Mouse (Mus musculus): Measurements from ENCODE around the gene Abhd6. TPM values are rescaled to one million over a fixed set of nuclear protein-coding genes. Genes with fewer than 3 reads are reported as not detected.

Abhd6 gene
- polyA plus RNA-seq, 1 experiment from 2014 or later = 25.9 TPM

DNA sequence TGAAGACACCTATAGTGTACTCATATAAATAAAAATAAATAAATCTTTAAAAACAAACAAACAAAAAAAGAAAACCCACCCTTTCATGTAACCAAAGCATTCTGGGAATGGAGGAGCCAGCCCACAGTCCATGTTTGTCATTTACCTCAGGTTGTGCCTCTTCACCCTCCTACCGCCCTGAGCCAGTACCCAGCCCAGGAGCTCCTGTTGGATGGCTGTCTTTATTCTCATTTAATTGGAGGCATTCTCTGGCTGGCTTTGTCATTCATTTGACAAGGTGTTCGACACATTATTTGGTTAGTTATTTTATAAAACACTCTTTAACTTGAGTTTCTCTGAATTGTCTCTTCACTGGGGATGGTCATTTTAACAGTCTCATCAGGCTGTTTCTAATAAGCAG, 49.2 kb downstream of the Abhd6 start:
- no peak overlapping the region for H3K4me2 ChIP-seq
- H3K36me3 ChIP-seq (ENCODE audit: poor library complexity, severe bottlenecking) = peaks cover 63% of the 10 kb centered on the region
- H3K27me3 ChIP-seq = no peaks in the 10 kb centered on the region
- H3K4me1 ChIP-seq = peaks cover 4% of the 10 kb centered on the region; the same call in 1 of the 2 replicates
- H3K9ac ChIP-seq = no peak overlapping the region
- no peak overlapping the region for H3K4me3 ChIP-seq
- ATAC-seq = no peak
- H3K9me3 ChIP-seq (replicated peaks) = no peaks in the 10 kb centered on the region
- 82% methylated on average over 2 of the region's 2 CpGs for WGBS
- H3K27ac ChIP-seq = no peak overlapping the region

GRCm38 (mm10) chr14:8052661-8053060, 50.0 kb downstream of the Abhd6 start:
- no peak overlapping the region for H3K4me2 ChIP-seq
- no peak overlapping the region for H3K4me3 ChIP-seq
- 96% methylated on average over 7 of the region's 7 CpGs for WGBS
- no peaks in the 10 kb centered on the region for H3K27me3 ChIP-seq
- H3K9ac ChIP-seq = no peak overlapping the region
- ATAC-seq = no peak
- no peaks in the 10 kb centered on the region for H3K9me3 ChIP-seq (replicated peaks)
- no peak overlapping the region for H3K27ac ChIP-seq
- H3K36me3 ChIP-seq (ENCODE audit: poor library complexity, severe bottlenecking) = peaks cover 61% of the 10 kb centered on the region
- H3K4me1 ChIP-seq = peaks cover 4% of the 10 kb centered on the region; the same call in 1 of the 2 replicates

- peaks cover 47% of the 10 kb centered on the region for H3K36me3 ChIP-seq (ENCODE audit: poor library complexity, severe bottlenecking)
- no peak overlapping the region for H3K4me2 ChIP-seq
- H3K4me1 ChIP-seq = peaks cover 4% of the 10 kb centered on the region; the same call in 1 of the 2 replicates
- no peak overlapping the region for H3K9ac ChIP-seq
- no peak overlapping the region for H3K4me3 ChIP-seq
- no peak overlapping the region for H3K27ac ChIP-seq
- WGBS = 24% methylated on average over 17 of the region's 17 CpGs
- no peaks in the 10 kb centered on the region for H3K9me3 ChIP-seq (replicated peaks)
- H3K27me3 ChIP-seq = no peaks in the 10 kb centered on the region
- no peak; the same call in 1 of the 2 replicates for ATAC-seq
These were observed 51.8 kb downstream of the Abhd6 start for GRCm38 (mm10) chr14:8054310-8055102.

GRCm38 (mm10) chr14:8056076-8056475, 53.4 kb downstream of the Abhd6 start:
- H3K36me3 ChIP-seq (ENCODE audit: poor library complexity, severe bottlenecking) = peaks cover 32% of the 10 kb centered on the region
- no peaks in the 10 kb centered on the region for H3K27me3 ChIP-seq
- WGBS = 86% methylated on average over 5 of the region's 5 CpGs
- no peak overlapping the region for H3K4me3 ChIP-seq
- ATAC-seq = no peak
- no peak overlapping the region for H3K9ac ChIP-seq
- no peak overlapping the region for H3K27ac ChIP-seq
- H3K4me1 ChIP-seq = peaks cover 4% of the 10 kb centered on the region; the same call in 1 of the 2 replicates
- no peaks in the 10 kb centered on the region for H3K9me3 ChIP-seq (replicated peaks)
- no peak overlapping the region for H3K4me2 ChIP-seq

DNA sequence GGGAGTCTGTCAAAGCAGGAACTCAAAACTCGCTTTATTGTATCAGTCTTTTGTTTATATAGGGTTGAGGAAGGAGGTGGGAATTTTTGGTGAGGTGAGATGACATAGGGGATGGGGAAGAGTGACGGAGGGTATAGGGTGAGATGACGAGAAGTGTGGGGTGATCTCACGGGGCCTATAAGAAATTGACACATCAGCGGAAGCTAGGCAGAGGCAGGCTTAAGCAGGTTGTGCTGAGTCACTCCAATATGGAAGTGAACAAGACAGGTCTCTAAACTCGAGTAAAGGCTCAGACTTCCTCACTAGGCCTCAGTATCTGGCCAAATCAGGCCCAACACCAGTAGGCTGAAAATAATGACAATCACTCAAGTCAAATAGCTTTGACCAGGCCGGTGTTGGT, 57.2 kb downstream of the Abhd6 start:
- H3K36me3 ChIP-seq (ENCODE audit: poor library complexity, severe bottlenecking) = peaks cover 19% of the 10 kb centered on the region
- no peak overlapping the region for H3K27ac ChIP-seq
- no peaks in the 10 kb centered on the region for H3K27me3 ChIP-seq
- no peak for ATAC-seq
- H3K4me3 ChIP-seq = no peak overlapping the region
- no peak overlapping the region for H3K4me2 ChIP-seq
- no peak overlapping the region for H3K9ac ChIP-seq
- 90% methylated on average over 7 of the region's 7 CpGs for WGBS
- no peaks in the 10 kb centered on the region for H3K9me3 ChIP-seq (replicated peaks)
- peaks cover 13% of the 10 kb centered on the region for H3K4me1 ChIP-seq

DNA sequence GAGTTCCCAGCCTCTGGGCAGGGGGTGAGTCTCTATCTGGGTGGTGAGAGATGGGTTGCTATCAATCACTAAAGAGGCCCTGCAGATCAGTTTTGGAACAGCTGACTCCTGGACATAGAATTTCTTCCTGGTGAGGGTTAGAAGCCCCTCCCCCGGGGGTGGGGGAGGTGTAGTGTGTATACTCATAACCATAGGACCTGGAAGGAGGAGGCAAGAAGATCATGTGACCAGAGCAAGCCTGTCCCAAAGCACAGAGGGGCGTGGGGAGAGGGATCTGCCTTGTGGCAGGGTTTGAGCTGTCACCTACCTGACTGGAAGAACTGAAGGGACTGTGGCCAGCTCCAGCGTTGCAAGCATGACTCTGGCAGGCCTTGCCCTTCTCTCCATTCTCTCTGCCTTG, 59.4 kb downstream of the Abhd6 start:
- H3K4me2 ChIP-seq = no peak overlapping the region
- peaks cover 13% of the 10 kb centered on the region for H3K4me1 ChIP-seq
- H3K27ac ChIP-seq = peak overlapping the region; percentile 45; the same call in 1 of the 2 replicates
- 0 out of 2 replicates have a peak, but pooled peaks have one; percentile 10 for ATAC-seq
- H3K27me3 ChIP-seq = no peaks in the 10 kb centered on the region
- H3K9ac ChIP-seq = no peak overlapping the region
- WGBS = 46% methylated on average over 3 of the region's 3 CpGs
- no peak overlapping the region for H3K4me3 ChIP-seq
- H3K9me3 ChIP-seq (replicated peaks) = no peaks in the 10 kb centered on the region
- peaks cover 5% of the 10 kb centered on the region for H3K36me3 ChIP-seq (ENCODE audit: poor library complexity, severe bottlenecking)

GRCm38 (mm10) chr14:8062537-8063301, 60.0 kb downstream of the Abhd6 start:
- Histone ChIP-seq H3K9ac (no peak overlapping the region), H3K9me3 (replicated peaks) (no peaks in the 10 kb centered on the region), H3K4me2 (no peak overlapping the region), H3K4me3 (no peak overlapping the region), H3K27me3 (no peaks in the 10 kb centered on the region), H3K36me3 (ENCODE audit: poor library complexity, severe bottlenecking) (no peaks in the 10 kb centered on the region), H3K27ac (peak overlapping the region; percentile 45), H3K4me1 (peaks cover 13% of the 10 kb centered on the region)
- 26% methylated on average over 3 of the region's 3 CpGs for WGBS
- ATAC-seq = peak; percentile 50; the same call in 1 of the 2 replicates

DNA sequence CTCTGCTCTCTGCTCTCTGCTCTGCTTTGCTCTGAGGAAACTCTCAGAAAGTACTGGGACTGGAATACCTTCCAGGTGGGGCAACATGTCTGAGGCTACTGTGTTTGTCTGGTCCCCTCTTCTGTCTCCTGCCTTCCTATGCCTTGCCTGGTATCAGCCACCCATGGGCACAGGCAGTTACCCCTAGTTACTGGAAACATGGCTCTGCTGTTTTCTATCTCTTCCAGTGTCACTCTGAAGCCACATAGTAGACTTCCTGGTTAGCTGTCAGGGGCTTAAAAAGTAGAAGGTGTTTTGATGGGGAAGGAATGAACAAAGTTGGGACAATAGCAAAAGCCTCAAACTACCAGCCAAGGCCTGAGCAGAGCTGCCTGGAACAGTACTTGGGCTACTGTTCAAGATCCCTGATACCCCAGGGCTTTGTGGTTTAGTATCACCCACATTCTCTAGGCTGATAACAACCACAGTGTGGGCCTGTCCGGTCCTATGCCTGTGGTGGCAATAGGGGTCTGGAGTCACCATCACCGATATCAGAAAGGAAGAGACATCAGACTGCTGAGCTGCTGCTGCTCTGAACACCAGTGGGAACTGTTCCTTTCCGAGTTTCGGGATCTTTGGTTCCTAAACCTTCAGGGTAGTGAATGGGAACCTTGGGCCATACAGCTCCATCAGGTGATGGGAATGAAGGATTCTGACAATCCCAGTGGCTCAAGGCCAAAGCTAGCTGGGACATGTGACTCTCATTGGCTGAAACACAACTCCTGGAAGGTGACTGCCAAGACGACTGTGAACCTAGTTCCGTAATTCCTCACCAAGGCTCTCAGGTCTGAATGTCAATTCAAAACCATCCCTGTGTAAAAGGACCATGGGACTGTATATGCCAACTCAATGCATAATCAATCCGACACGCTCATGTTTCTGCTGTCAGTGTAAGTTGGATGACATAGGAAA, 61.4 kb downstream of the Abhd6 start:
- H3K4me1 ChIP-seq = peaks cover 13% of the 10 kb centered on the region
- H3K4me3 ChIP-seq = no peak overlapping the region
- H3K36me3 ChIP-seq (ENCODE audit: poor library complexity, severe bottlenecking) = no peaks in the 10 kb centered on the region
- H3K9me3 ChIP-seq (replicated peaks) = no peaks in the 10 kb centered on the region
- 92% methylated on average over 8 of the region's 8 CpGs for WGBS
- ATAC-seq = no peak
- H3K4me2 ChIP-seq = no peak overlapping the region
- H3K9ac ChIP-seq = no peak overlapping the region
- no peaks in the 10 kb centered on the region for H3K27me3 ChIP-seq
- no peak overlapping the region for H3K27ac ChIP-seq

GRCm38 (mm10) chr14:8080165-8080679, 77.5 kb downstream of the Abhd6 start, which contains the start of gene Rpp14:
Gene Rpp14, plus strand, starts transcription at chr14:8080367.
- no peaks in the 10 kb centered on the region for H3K9me3 ChIP-seq (replicated peaks)
- H3K4me1 ChIP-seq = peaks cover 16% of the 10 kb centered on the region
- H3K27me3 ChIP-seq = no peaks in the 10 kb centered on the region
- peaks cover 13% of the 10 kb centered on the region for H3K36me3 ChIP-seq (ENCODE audit: poor library complexity, severe bottlenecking)
- WGBS = under 1% methylated on average over 47 of the region's 47 CpGs
- H3K4me2 ChIP-seq = peak within 1 kb of the TSS; percentile 91
- peak within 1 kb of the TSS; percentile 83 for H3K9ac ChIP-seq
- peak; percentile 97 for ATAC-seq
- peak within 1 kb of the TSS; percentile 76 for H3K27ac ChIP-seq
- peak within 1 kb of the TSS; percentile 71 for H3K4me3 ChIP-seq

- ATAC-seq = peak; percentile 46
- Histone ChIP-seq H3K9me3 (replicated peaks) (no peaks in the 10 kb centered on the region), H3K4me3 (peak overlapping the region; percentile 71), H3K4me2 (peak overlapping the region; percentile 91), H3K27ac (peak overlapping the region; percentile 76), H3K27me3 (no peaks in the 10 kb centered on the region), H3K4me1 (peaks cover 16% of the 10 kb centered on the region), H3K9ac (peak overlapping the region; percentile 83), H3K36me3 (ENCODE audit: poor library complexity, severe bottlenecking) (peaks cover 18% of the 10 kb centered on the region)
- 4% methylated on average over 11 of the region's 11 CpGs for WGBS
These were observed 78.0 kb downstream of the Abhd6 start for GRCm38 (mm10) chr14:8080718-8081117.

- Histone ChIP-seq H3K27me3 (no peaks in the 10 kb centered on the region), H3K27ac (no peak overlapping the region), H3K9me3 (replicated peaks) (no peaks in the 10 kb centered on the region), H3K4me3 (no peak overlapping the region), H3K36me3 (ENCODE audit: poor library complexity, severe bottlenecking) (peaks cover 37% of the 10 kb centered on the region), H3K4me2 (no peak overlapping the region), H3K9ac (no peak overlapping the region), H3K4me1 (peaks cover 16% of the 10 kb centered on the region)
- no peak for ATAC-seq
- 87% methylated on average over 1 of the region's 1 CpGs for WGBS
These were observed 80.2 kb downstream of the Abhd6 start for GRCm38 (mm10) chr14:8082949-8083348.

Data from forebrain, embryonic 13.5 days (tissue).